Comparison of ENCODE assay signal across 9 mouse cellular contexts in genomic region chr3:130685014-130685366, GRCm38 (mm10).
"Had no signal": no experiment of that assay in that cellular context is flagged by ENCODE, and none has a peak within 500 bp of the region (broad histone marks: within the 10 kb centered on the region; RNA-seq: fewer than 3 reads in every experiment).

No protein-coding gene starts in this region.

- H3K9me3 ChIP-seq: liver, embryonic 13.5 days had no signal

- H3K4me3 ChIP-seq: left cerebral cortex, adult 2 months; liver, embryonic 13.5 days had no signal

- H3K9ac ChIP-seq: liver, embryonic 13.5 days had no signal

- DNase-seq: layer of hippocampus, postnatal 36 days; liver, embryonic 13.5 days; midbrain, embryonic 14.5 days; thymus, adult 18-20 months; thymus, postnatal 36 days had no signal

- H3K36me3 ChIP-seq: liver, embryonic 13.5 days had no signal

- ATAC-seq: inflammation-experienced regulatory T-cells, adult 6 months; intestine, embryonic 16.5 days had no signal

- H3K27me3 ChIP-seq: liver, embryonic 13.5 days had no signal

- H3K27ac ChIP-seq: left cerebral cortex, adult 2 months; liver, embryonic 13.5 days had no signal

- H3K4me2 ChIP-seq: liver, embryonic 13.5 days; midbrain, embryonic 11.5 days had no signal
